Mouse (Mus musculus) granulocyte monocyte progenitor cell, adult 5-6 weeks (primary cell): ENCODE results near the gene Epb41. TPM values are rescaled to one million over a fixed set of nuclear protein-coding genes. Genes with fewer than 3 reads are reported as not detected.
A peak's percentile ranks its signal among the peaks of the same experiment; 100 is the strongest.

ENCODE experiments used
- ATAC-seq: replicated peaks from 2 replicates; pipeline ENCODE4 v1.8.0; 2016; ENCODE audit warnings: mild to moderate bottlenecking, moderate TSS enrichment, inconsistent platforms; ENCODE audit not compliant: poor library complexity, severe bottlenecking
- total RNA-seq, 2 experiments: library from RNA; stranded (forward) in 1 of 2; stranded (reverse) in 1 of 2; fragments of 200-712, 200-1000 nt in 1 of 2; fragments of >200 nt in 1 of 2; fragmentation: Nextera tagmentation in 1 of 2; gene quantifications; 2 replicates each; pipeline ENCODE4 v1.2.3; 2014 to 2017

Gene Epb41
- total RNA-seq, 2 experiments from 2014 or later, result 51.4 to 75.3 TPM

GRCm38 (mm10) chr4:132075796-132076195 lies 675 bp upstream of the Epb41 start:
- ATAC-seq, result no peak

- ATAC-seq, result peak; percentile 40
Observed at GRCm38 (mm10) chr4:132074077-132074932, 816 bp downstream of the Epb41 start, which contains the start of gene Gm10300. Gene Gm10300 (plus strand): TSS chr4:132074697.

GRCm38 (mm10) chr4:132072946-132073345 lies 2.2 kb downstream of the Epb41 start:
- no peak for ATAC-seq

- ATAC-seq, result no peak
Observed at GRCm38 (mm10) chr4:132072156-132072555, 3.0 kb downstream of the Epb41 start.

- ATAC-seq, result no peak
Observed at GRCm38 (mm10) chr4:132071674-132072073, 3.4 kb downstream of the Epb41 start.

- no peak for ATAC-seq
Observed at GRCm38 (mm10) chr4:132067938-132068235, 7.2 kb downstream of the Epb41 start.

GRCm38 (mm10) chr4:132067112-132067937 lies 7.8 kb downstream of the Epb41 start:
- no peak for ATAC-seq

- ATAC-seq, result no peak
Observed at GRCm38 (mm10) chr4:132066101-132066773, 8.9 kb downstream of the Epb41 start.

GRCm38 (mm10) chr4:132065578-132065977 lies 9.5 kb downstream of the Epb41 start:
- peak; percentile 86 for ATAC-seq

- no peak for ATAC-seq
Observed at GRCm38 (mm10) chr4:132064550-132064949, 10.6 kb downstream of the Epb41 start.

- ATAC-seq, result no peak
Observed at GRCm38 (mm10) chr4:132062934-132063884, 11.9 kb downstream of the Epb41 start.

GRCm38 (mm10) chr4:132062289-132062688 lies 12.8 kb downstream of the Epb41 start:
- ATAC-seq, result no peak

GRCm38 (mm10) chr4:132060040-132060832 lies 14.9 kb downstream of the Epb41 start:
- no peak; the same call in 1 of the 2 replicates for ATAC-seq

- ATAC-seq, result peak; percentile 85
Observed at GRCm38 (mm10) chr4:132059541-132059940, 15.6 kb downstream of the Epb41 start.

GRCm38 (mm10) chr4:132057311-132057710 lies 17.8 kb downstream of the Epb41 start:
- ATAC-seq, result no peak

- no peak for ATAC-seq
Observed at GRCm38 (mm10) chr4:132051321-132052275, 23.5 kb downstream of the Epb41 start.

GRCm38 (mm10) chr4:132049549-132050200 lies 25.4 kb downstream of the Epb41 start:
- no peak for ATAC-seq
